Mouse (Mus musculus) bone marrow, adult 2 months (tissue): ENCODE measurements at regions not wholly inside any gene's neighbourhood (a gene's known extent, or its start where the extent isn't known, plus 50 kb on each side); places are given as distances from the start of the nearest gene placed in this dataset.

Source experiments
- CTCF ChIP-seq: fragments of 200-500 bp; IDR thresholded peaks from 2 replicates; pipeline ENCODE4 v1.5.1; 2011; ENCODE audit warnings: low read length, control low read depth; ENCODE audit not compliant: control insufficient read depth, insufficient read depth
- POLR2A ChIP-seq: fragments of 200-500 bp; IDR thresholded peaks from 2 replicates; pipeline ENCODE4 v1.6.1; 2011; ENCODE audit warnings: low read depth, mild to moderate bottlenecking, control low read depth, low read length, borderline replicate concordance; ENCODE audit not compliant: control insufficient read depth

GRCm38 (mm10) chr2:133416990-133417581 is 134.9 kb upstream of the Bmp2 start:
- TF ChIP-seq CTCF: no peak
- TF ChIP-seq POLR2A: no peak
